Mouse (Mus musculus): ENCODE data around the gene Olfr312.
"Not testable (repeated sequence)": the region's sequence is repeated elsewhere in the genome, so short reads cannot be mapped to it uniquely, and the experiment has no call there.

Olfr312 gene

GRCm38 (mm10) chr11:58828937-58829336 is at the start of gene Olfr312:
Gene Olfr312 (plus strand): TSS chr11:58829237.
- not testable (repeated sequence) for DNase-seq

GRCm38 (mm10) chr11:58782480-58783089 is 46.5 kb upstream of the Olfr312 start, which contains the start of gene Olfr314:
Gene Olfr314 (plus strand): TSS chr11:58782952.
- DNase-seq, result no peak

- no peak for DNase-seq
These were observed 44.9 kb upstream of the Olfr312 start for GRCm38 (mm10) chr11:58784182-58784581.

- no peak for DNase-seq
These were observed 41.4 kb upstream of the Olfr312 start for GRCm38 (mm10) chr11:58787651-58788050.

GRCm38 (mm10) chr11:58788346-58788745 is 40.7 kb upstream of the Olfr312 start:
- no peak for DNase-seq

GRCm38 (mm10) chr11:58789532-58789931 is 39.5 kb upstream of the Olfr312 start:
- no peak for DNase-seq

GRCm38 (mm10) chr11:58790053-58790452 is 39.0 kb upstream of the Olfr312 start:
- DNase-seq, result no peak

GRCm38 (mm10) chr11:58790646-58791045 is 38.4 kb upstream of the Olfr312 start:
- DNase-seq, result no peak

- DNase-seq, result no peak
These were observed 33.2 kb upstream of the Olfr312 start for GRCm38 (mm10) chr11:58795856-58796255.

GRCm38 (mm10) chr11:58796850-58797249 is 32.2 kb upstream of the Olfr312 start:
- no peak for DNase-seq

GRCm38 (mm10) chr11:58799747-58800146 is 29.3 kb upstream of the Olfr312 start:
- DNase-seq, result no peak

GRCm38 (mm10) chr11:58801558-58802228 is 27.3 kb upstream of the Olfr312 start, which contains the start of gene Fam183b:
Gene Fam183b (minus strand): TSS chr11:58801960.
- DNase-seq, result no peak

GRCm38 (mm10) chr11:58803871-58804270 is 25.2 kb upstream of the Olfr312 start:
- DNase-seq, result no peak

- DNase-seq, result no peak
These were observed 24.6 kb upstream of the Olfr312 start for GRCm38 (mm10) chr11:58804393-58804792.

- DNase-seq, result no peak
These were observed 17.0 kb upstream of the Olfr312 start for GRCm38 (mm10) chr11:58812001-58812400.

- DNase-seq, result not testable (repeated sequence)
These were observed 14.3 kb upstream of the Olfr312 start, which contains the start of gene Olfr313 for GRCm38 (mm10) chr11:58814700-58815099. Gene Olfr313 (plus strand): TSS chr11:58815000.

GRCm38 (mm10) chr11:58815676-58816075 is 13.4 kb upstream of the Olfr312 start:
- no peak for DNase-seq

GRCm38 (mm10) chr11:58829764-58830163 is 727 bp downstream of the Olfr312 start:
- DNase-seq, result no peak

GRCm38 (mm10) chr11:58832541-58832940 is 3.5 kb downstream of the Olfr312 start:
- not testable (repeated sequence) for DNase-seq

GRCm38 (mm10) chr11:58838951-58839350 is 9.9 kb downstream of the Olfr312 start, which contains the start of gene Olfr311:
Gene Olfr311 (plus strand): TSS chr11:58839251.
- not testable (repeated sequence) for DNase-seq

GRCm38 (mm10) chr11:58846919-58847461 is 18.0 kb downstream of the Olfr312 start, which contains the start of gene Gm12258:
Gene Gm12258 (plus strand): TSS chr11:58847158.
- peak; percentile 90 to 97 for DNase-seq

- DNase-seq, result no peak
These were observed 18.6 kb downstream of the Olfr312 start for GRCm38 (mm10) chr11:58847636-58848035.

GRCm38 (mm10) chr11:58849731-58850130 is 20.7 kb downstream of the Olfr312 start:
- DNase-seq, result no peak

GRCm38 (mm10) chr11:58860744-58861143 is 31.7 kb downstream of the Olfr312 start:
- DNase-seq, result no peak

All from kidney, adult 8-10 months (tissue).